Mouse (Mus musculus) thymus, adult 2 months (tissue): Measurements from ENCODE around the gene Psma6.

ENCODE experiments used
- CTCF ChIP-seq: fragments of 200-500 bp; IDR thresholded peaks from 2 replicates; pipeline ENCODE4 v1.5.1; 2012; ENCODE audit warnings: mild to moderate bottlenecking, control low read depth, low read length, moderate library complexity, borderline replicate concordance; ENCODE audit not compliant: control insufficient read depth, poor library complexity, insufficient read depth; ENCODE audit errors: extremely low read depth
- POLR2A ChIP-seq: fragments of 200-500 bp; IDR thresholded peaks from 2 replicates; pipeline ENCODE4 v1.6.1; 2012; ENCODE audit warnings: mild to moderate bottlenecking, low read length, control low read depth, moderate library complexity; ENCODE audit not compliant: control insufficient read depth, poor library complexity, insufficient read depth; ENCODE audit errors: extremely low read depth

- TF ChIP-seq POLR2A (no peak), CTCF (no peak)
Measured at GRCm38 (mm10) chr12:55465401-55465983, 81.5 kb downstream of the Psma6 start.
